Mouse (Mus musculus): ENCODE measurements around the gene Ear10. TPM values are rescaled to one million over a fixed set of nuclear protein-coding genes. Genes with fewer than 3 reads are reported as not detected.
"Not testable (repeated sequence)": the region's sequence is repeated elsewhere in the genome, so short reads cannot be mapped to it uniquely, and the experiment has no call there.

The Ear10 gene
- total RNA-seq, 1 experiment = not detected

- in situ Hi-C loops (cut with MboI; ENCODE audit: low sequenced_read_pairs in 2 of 2, unreplicated experiment in 2 of 2); DNase-seq (ENCODE audit: low read depth, low spot score); H3K27ac ChIP-seq (ENCODE audit: insufficient read depth, low read depth, low read length, poor library complexity, severe bottlenecking); H3K9me3 ChIP-seq (ENCODE audit: control insufficient read depth, insufficient read depth, low read depth, low read length); H3K4me3 ChIP-seq (ENCODE audit: insufficient read depth in 1 of 2, low read depth in 1 of 2, low read length in 2 of 2, poor library complexity in 1 of 2, severe bottlenecking in 1 of 2); H3K36me3 ChIP-seq (ENCODE audit: control insufficient read depth, insufficient read depth, low read length, poor library complexity, severe bottlenecking); H3K4me1 ChIP-seq (ENCODE audit: control insufficient read depth in 2 of 2, insufficient read depth in 2 of 2, low read length in 2 of 2, poor library complexity in 1 of 2); H3K9ac ChIP-seq (ENCODE audit: insufficient read depth, low read depth, low read length, poor library complexity, severe bottlenecking): not testable (repeated sequence)
These were observed 48.5 kb downstream of the Ear10 start for GRCm38 (mm10) chr14:43874862-43875261.

Other genes starting within 250 kb of the Ear10 start
- not detected in 2 replicates for gene Gm8165, start 246.4 kb downstream of the Ear10 start, total RNA-seq (2012; rRNA removed)
- gene Gm7324, start 225.7 kb downstream of the Ear10 start, total RNA-seq (2012; rRNA removed) = 0.42 and 1.3 TPM in 2 replicates
- gene Gm16506, start 196.1 kb downstream of the Ear10 start, total RNA-seq (2012; rRNA removed) = not detected in 2 replicates
- gene Gm6526, start 175.7 kb downstream of the Ear10 start, total RNA-seq (2012; rRNA removed) = not detected in 2 replicates
- gene Gm8180, start 138.8 kb downstream of the Ear10 start, total RNA-seq (2012; rRNA removed) = not detected in 2 replicates
- gene Ear1, start 48.0 kb downstream of the Ear10 start, total RNA-seq (2012; rRNA removed) = not detected in 2 replicates
- gene Gm8113, start 1.8 kb upstream of the Ear10 start, total RNA-seq (2012; rRNA removed) = 0.58 and 0.67 TPM in 2 replicates
- not detected in 2 replicates for gene Ang5, start 33.5 kb upstream of the Ear10 start, total RNA-seq (2012; rRNA removed)
- gene Ang6, start 78.7 kb upstream of the Ear10 start, total RNA-seq (2012; rRNA removed) = not detected in 2 replicates
- gene Ear2, start 179.1 kb upstream of the Ear10 start, total RNA-seq (2012; rRNA removed) = not detected in 2 replicates
- not detected in 2 replicates for gene Gm3327, start 200.3 kb upstream of the Ear10 start, total RNA-seq (2012; rRNA removed)

All from ES-E14 (cell line).